Mouse (Mus musculus): ENCODE data around the gene Scap. TPM values are rescaled to one million over a fixed set of nuclear protein-coding genes. Genes with fewer than 3 reads are reported as not detected.
"Not testable (repeated sequence)": the region's sequence is repeated elsewhere in the genome, so short reads cannot be mapped to it uniquely, and the experiment has no call there.

Gene Scap
- polyA plus RNA-seq, 1 experiment from 2014 or later, result 38.8 TPM

GRCm38 (mm10) chr9:110400650-110401049 is 67.6 kb downstream of the Scap start:
- no peaks in the 10 kb centered on the region for H3K27me3 ChIP-seq
- no peak overlapping the region for H3K27ac ChIP-seq
- H3K9ac ChIP-seq, result no peak overlapping the region
- no peaks in the 10 kb centered on the region for H3K9me3 ChIP-seq
- H3K4me3 ChIP-seq, result no peak overlapping the region
- no peak overlapping the region for H3K4me2 ChIP-seq
- H3K36me3 ChIP-seq, result peaks cover 29% of the 10 kb centered on the region
- no peaks in the 10 kb centered on the region; the same call in 1 of the 2 replicates for H3K4me1 ChIP-seq
- 79% methylated on average over 5 of the region's 5 CpGs for WGBS
- ATAC-seq (ENCODE audit: insufficient number of reproducible peaks, low FRiP score, low TSS enrichment, low read depth), result no peak

- Histone ChIP-seq H3K27me3 (no peaks in the 10 kb centered on the region), H3K9ac (no peak overlapping the region), H3K36me3 (peaks cover 15% of the 10 kb centered on the region), H3K4me2 (no peak overlapping the region), H3K9me3 (no peaks in the 10 kb centered on the region), H3K4me1 (peaks cover 7% of the 10 kb centered on the region), H3K27ac (no peak overlapping the region), H3K4me3 (no peak overlapping the region)
- 93% methylated on average over 2 of the region's 2 CpGs for WGBS
- no peak for ATAC-seq (ENCODE audit: insufficient number of reproducible peaks, low FRiP score, low TSS enrichment, low read depth)
Measured at GRCm38 (mm10) chr9:110402731-110403130, 69.6 kb downstream of the Scap start.

- not testable (repeated sequence) for H3K9me3 ChIP-seq; H3K9ac ChIP-seq; ATAC-seq (ENCODE audit: insufficient number of reproducible peaks, low FRiP score, low TSS enrichment, low read depth); H3K4me3 ChIP-seq; H3K27me3 ChIP-seq; H3K27ac ChIP-seq; H3K4me2 ChIP-seq; H3K4me1 ChIP-seq
- H3K36me3 ChIP-seq, result peaks cover 11% of the 10 kb centered on the region; the same call in 1 of the 2 replicates
- WGBS, result 80% methylated on average over 4 of the region's 4 CpGs
Measured at GRCm38 (mm10) chr9:110403240-110403639, 70.2 kb downstream of the Scap start.

GRCm38 (mm10) chr9:110407311-110408098 is 74.4 kb downstream of the Scap start:
- Histone ChIP-seq H3K4me2 (peak overlapping the region; percentile 81), H3K4me1 (peaks cover 12% of the 10 kb centered on the region), H3K27ac (peak overlapping the region; percentile 87), H3K9me3 (no peaks in the 10 kb centered on the region), H3K9ac (peak overlapping the region; percentile 87), H3K4me3 (peak overlapping the region; percentile 96), H3K36me3 (0 out of 2 replicates have a peak, but pooled peaks cover 8% of the 10 kb centered on the region), H3K27me3 (no peaks in the 10 kb centered on the region)
- ATAC-seq (ENCODE audit: insufficient number of reproducible peaks, low FRiP score, low TSS enrichment, low read depth), result peak; percentile 66; the same call in 1 of the 2 replicates
- WGBS, result 1% methylated on average over 41 of the region's 41 CpGs

GRCm38 (mm10) chr9:110408099-110408773 is 75.1 kb downstream of the Scap start, which contains the start of gene Ptpn23:
Gene Ptpn23, minus strand, starts transcription at chr9:110408213.
- H3K9me3 ChIP-seq, result no peaks in the 10 kb centered on the region

GRCm38 (mm10) chr9:110410908-110411887 is 78.1 kb downstream of the Scap start:
- Histone ChIP-seq H3K4me2 (no peak overlapping the region), H3K27ac (no peak overlapping the region), H3K27me3 (no peaks in the 10 kb centered on the region), H3K9me3 (no peaks in the 10 kb centered on the region), H3K36me3 (no peaks in the 10 kb centered on the region), H3K4me3 (no peak overlapping the region), H3K9ac (no peak overlapping the region), H3K4me1 (peaks cover 12% of the 10 kb centered on the region)
- ATAC-seq (ENCODE audit: insufficient number of reproducible peaks, low FRiP score, low TSS enrichment, low read depth), result no peak
- 39% methylated on average over 6 of the region's 6 CpGs for WGBS

More at GRCm38 (mm10) chr9:110408099-110408773, 75.1 kb downstream of the Scap start, which contains the start of gene Ptpn23:
- H3K4me1 ChIP-seq, result peaks cover 12% of the 10 kb centered on the region
- under 1% methylated on average over 39 of the region's 39 CpGs for WGBS
- H3K36me3 ChIP-seq, result 0 out of 2 replicates have a peak, but pooled peaks cover 8% of the 10 kb centered on the region
- ATAC-seq (ENCODE audit: insufficient number of reproducible peaks, low FRiP score, low TSS enrichment, low read depth), result peak; percentile 96
- no peaks in the 10 kb centered on the region for H3K27me3 ChIP-seq
- peak within 1 kb of the TSS; percentile 87 for H3K27ac ChIP-seq
- peak within 1 kb of the TSS; percentile 96 for H3K4me3 ChIP-seq
- peak within 1 kb of the TSS; percentile 87 for H3K9ac ChIP-seq
- H3K4me2 ChIP-seq, result peak within 1 kb of the TSS; percentile 81

- no peak overlapping the region for H3K9ac ChIP-seq
- H3K36me3 ChIP-seq, result no peaks in the 10 kb centered on the region
- peaks cover 4% of the 10 kb centered on the region; the same call in 1 of the 2 replicates for H3K4me1 ChIP-seq
- H3K27me3 ChIP-seq, result no peaks in the 10 kb centered on the region
- no peaks in the 10 kb centered on the region for H3K9me3 ChIP-seq
- ATAC-seq (ENCODE audit: insufficient number of reproducible peaks, low FRiP score, low TSS enrichment, low read depth), result no peak
- no peak overlapping the region for H3K27ac ChIP-seq
- H3K4me3 ChIP-seq, result no peak overlapping the region
- 75% methylated on average over 7 of the region's 7 CpGs for WGBS
- H3K4me2 ChIP-seq, result no peak overlapping the region
Measured at GRCm38 (mm10) chr9:110412926-110413325, 79.8 kb downstream of the Scap start.

- no peak for ATAC-seq (ENCODE audit: insufficient number of reproducible peaks, low FRiP score, low TSS enrichment, low read depth)
- 47% methylated on average over 9 of the region's 9 CpGs for WGBS
- Histone ChIP-seq H3K36me3 (no peaks in the 10 kb centered on the region), H3K27ac (no peak overlapping the region), H3K4me2 (no peak overlapping the region), H3K4me1 (peaks cover 2% of the 10 kb centered on the region; the same call in 1 of the 2 replicates), H3K9ac (no peak overlapping the region), H3K9me3 (no peaks in the 10 kb centered on the region), H3K27me3 (no peaks in the 10 kb centered on the region), H3K4me3 (no peak overlapping the region)
Measured at GRCm38 (mm10) chr9:110413785-110414184, 80.7 kb downstream of the Scap start.

- H3K27ac ChIP-seq, result no peak within 1 kb of the TSS
- H3K4me3 ChIP-seq, result no peak within 1 kb of the TSS
- H3K4me1 ChIP-seq, result no peaks in the 10 kb centered on the region
- no peaks in the 10 kb centered on the region for H3K36me3 ChIP-seq
- H3K9me3 ChIP-seq, result no peaks in the 10 kb centered on the region
- no peak within 1 kb of the TSS for H3K4me2 ChIP-seq
- no peak within 1 kb of the TSS for H3K9ac ChIP-seq
- H3K27me3 ChIP-seq, result no peaks in the 10 kb centered on the region
- 85% methylated on average over 12 of the region's 12 CpGs for WGBS
- no peak for ATAC-seq (ENCODE audit: insufficient number of reproducible peaks, low FRiP score, low TSS enrichment, low read depth)
Measured at GRCm38 (mm10) chr9:110419511-110420112, 86.5 kb downstream of the Scap start, which contains the start of gene Ngp. Gene Ngp, plus strand, starts transcription at chr9:110419747.

- Histone ChIP-seq H3K4me1 (no peaks in the 10 kb centered on the region), H3K27me3 (no peaks in the 10 kb centered on the region), H3K4me2 (no peak overlapping the region), H3K9me3 (no peaks in the 10 kb centered on the region), H3K4me3 (no peak overlapping the region), H3K27ac (no peak overlapping the region), H3K36me3 (peaks cover 80% of the 10 kb centered on the region), H3K9ac (no peak overlapping the region)
- 91% methylated on average over 8 of the region's 8 CpGs for WGBS
- no peak for ATAC-seq (ENCODE audit: insufficient number of reproducible peaks, low FRiP score, low TSS enrichment, low read depth)
Measured at GRCm38 (mm10) chr9:110431241-110431640, 98.2 kb downstream of the Scap start.

- H3K27ac ChIP-seq, result no peak overlapping the region
- no peak for ATAC-seq (ENCODE audit: insufficient number of reproducible peaks, low FRiP score, low TSS enrichment, low read depth)
- 89% methylated on average over 2 of the region's 2 CpGs for WGBS
- no peak overlapping the region for H3K4me2 ChIP-seq
- H3K4me1 ChIP-seq, result no peaks in the 10 kb centered on the region
- no peak overlapping the region for H3K9ac ChIP-seq
- H3K27me3 ChIP-seq, result no peaks in the 10 kb centered on the region
- H3K4me3 ChIP-seq, result no peak overlapping the region
- H3K9me3 ChIP-seq, result no peaks in the 10 kb centered on the region
- peaks cover 81% of the 10 kb centered on the region for H3K36me3 ChIP-seq
Measured at GRCm38 (mm10) chr9:110433045-110433444, 100.0 kb downstream of the Scap start.
